Mouse (Mus musculus): ENCODE data around the gene Gsn. TPM values are rescaled to one million over a fixed set of nuclear protein-coding genes. Genes with fewer than 3 reads are reported as not detected.
A peak's percentile ranks its signal among the peaks of the same experiment; 100 is the strongest.

The Gsn gene
- polyA plus RNA-seq, 1 experiment = 804 TPM

GRCm38 (mm10) chr2:35282214-35282613 is 26.0 kb downstream of the Gsn start:
- Histone ChIP-seq H3K4me3 (ENCODE audit: insufficient read depth, low read depth, low read length) (peak overlapping the region; percentile 61), H3K27ac (replicated peaks; ENCODE audit: low read depth, low read length) (0 out of 2 replicates have a peak overlapping the region, but pooled peaks have one; percentile 10), H3K4me1 (ENCODE audit: control insufficient read depth, insufficient read depth, insufficient read length, low read length) (peaks cover 16% of the 10 kb centered on the region)

GRCm38 (mm10) chr2:35283997-35284396 is 27.8 kb downstream of the Gsn start:
- peaks cover 2% of the 10 kb centered on the region for H3K4me1 ChIP-seq (ENCODE audit: control insufficient read depth, insufficient read depth, insufficient read length, low read length)
- peak overlapping the region; percentile 30; the same call in 1 of the 2 replicates for H3K4me3 ChIP-seq (ENCODE audit: insufficient read depth, low read depth, low read length)
- H3K27ac ChIP-seq (replicated peaks; ENCODE audit: low read depth, low read length) = no peak overlapping the region

GRCm38 (mm10) chr2:35285209-35285608 is 29.0 kb downstream of the Gsn start:
- Histone ChIP-seq H3K27ac (replicated peaks; ENCODE audit: low read depth, low read length) (no peak overlapping the region), H3K4me1 (ENCODE audit: control insufficient read depth, insufficient read depth, insufficient read length, low read length) (no peaks in the 10 kb centered on the region), H3K4me3 (ENCODE audit: insufficient read depth, low read depth, low read length) (no peak overlapping the region)

GRCm38 (mm10) chr2:35287017-35287620 is 30.9 kb downstream of the Gsn start:
- H3K4me1 ChIP-seq (ENCODE audit: control insufficient read depth, insufficient read depth, insufficient read length, low read length) = no peaks in the 10 kb centered on the region
- H3K4me3 ChIP-seq (ENCODE audit: insufficient read depth, low read depth, low read length) = no peak overlapping the region
- no peak overlapping the region for H3K27ac ChIP-seq (replicated peaks; ENCODE audit: low read depth, low read length)

- no peak overlapping the region for H3K27ac ChIP-seq (replicated peaks; ENCODE audit: low read depth, low read length)
- no peak overlapping the region for H3K4me3 ChIP-seq (ENCODE audit: insufficient read depth, low read depth, low read length)
- no peaks in the 10 kb centered on the region for H3K4me1 ChIP-seq (ENCODE audit: control insufficient read depth, insufficient read depth, insufficient read length, low read length)
These were observed 32.8 kb downstream of the Gsn start for GRCm38 (mm10) chr2:35288758-35289635.

GRCm38 (mm10) chr2:35291856-35292255 is 35.7 kb downstream of the Gsn start:
- Histone ChIP-seq H3K4me1 (ENCODE audit: control insufficient read depth, insufficient read depth, insufficient read length, low read length) (no peaks in the 10 kb centered on the region), H3K4me3 (ENCODE audit: insufficient read depth, low read depth, low read length) (no peak overlapping the region), H3K27ac (replicated peaks; ENCODE audit: low read depth, low read length) (no peak overlapping the region)

GRCm38 (mm10) chr2:35292700-35293099 is 36.5 kb downstream of the Gsn start:
- H3K4me3 ChIP-seq (ENCODE audit: insufficient read depth, low read depth, low read length) = no peak overlapping the region
- no peak overlapping the region for H3K27ac ChIP-seq (replicated peaks; ENCODE audit: low read depth, low read length)

GRCm38 (mm10) chr2:35293291-35293690 is 37.1 kb downstream of the Gsn start:
- Histone ChIP-seq H3K4me3 (ENCODE audit: insufficient read depth, low read depth, low read length) (no peak overlapping the region), H3K4me1 (ENCODE audit: control insufficient read depth, insufficient read depth, insufficient read length, low read length) (no peaks in the 10 kb centered on the region), H3K27ac (replicated peaks; ENCODE audit: low read depth, low read length) (no peak overlapping the region)

More at GRCm38 (mm10) chr2:35292700-35293099, 36.5 kb downstream of the Gsn start:
- no peaks in the 10 kb centered on the region for H3K4me1 ChIP-seq (ENCODE audit: control insufficient read depth, insufficient read depth, insufficient read length, low read length)

- Histone ChIP-seq H3K4me1 (ENCODE audit: control insufficient read depth, insufficient read depth, insufficient read length, low read length) (no peaks in the 10 kb centered on the region; the same call in 1 of the 2 replicates), H3K27ac (replicated peaks; ENCODE audit: low read depth, low read length) (no peak overlapping the region), H3K4me3 (ENCODE audit: insufficient read depth, low read depth, low read length) (no peak overlapping the region)
These were observed 41.6 kb downstream of the Gsn start for GRCm38 (mm10) chr2:35297703-35298332.

GRCm38 (mm10) chr2:35299437-35299836 is 43.3 kb downstream of the Gsn start:
- H3K27ac ChIP-seq (replicated peaks; ENCODE audit: low read depth, low read length) = no peak overlapping the region
- no peak overlapping the region for H3K4me3 ChIP-seq (ENCODE audit: insufficient read depth, low read depth, low read length)
- H3K4me1 ChIP-seq (ENCODE audit: control insufficient read depth, insufficient read depth, insufficient read length, low read length) = no peaks in the 10 kb centered on the region; the same call in 1 of the 2 replicates

GRCm38 (mm10) chr2:35302049-35302885 is 46.1 kb downstream of the Gsn start:
- Histone ChIP-seq H3K4me1 (ENCODE audit: control insufficient read depth, insufficient read depth, insufficient read length, low read length) (no peaks in the 10 kb centered on the region; the same call in 1 of the 2 replicates), H3K4me3 (ENCODE audit: insufficient read depth, low read depth, low read length) (no peak overlapping the region), H3K27ac (replicated peaks; ENCODE audit: low read depth, low read length) (peak overlapping the region; percentile 27; the same call in 1 of the 2 replicates)

GRCm38 (mm10) chr2:35308166-35308565 is 52.0 kb downstream of the Gsn start:
- Histone ChIP-seq H3K4me1 (ENCODE audit: control insufficient read depth, insufficient read depth, insufficient read length, low read length) (no peaks in the 10 kb centered on the region), H3K4me3 (ENCODE audit: insufficient read depth, low read depth, low read length) (no peak overlapping the region), H3K27ac (replicated peaks; ENCODE audit: low read depth, low read length) (no peak overlapping the region)

- H3K4me1 ChIP-seq (ENCODE audit: control insufficient read depth, insufficient read depth, insufficient read length, low read length) = no peaks in the 10 kb centered on the region
- H3K4me3 ChIP-seq (ENCODE audit: insufficient read depth, low read depth, low read length) = no peak overlapping the region
- H3K27ac ChIP-seq (replicated peaks; ENCODE audit: low read depth, low read length) = no peak overlapping the region
These were observed 53.8 kb downstream of the Gsn start for GRCm38 (mm10) chr2:35309906-35310493.

GRCm38 (mm10) chr2:35314300-35314699 is 58.1 kb downstream of the Gsn start:
- Histone ChIP-seq H3K4me3 (ENCODE audit: insufficient read depth, low read depth, low read length) (no peak overlapping the region), H3K27ac (replicated peaks; ENCODE audit: low read depth, low read length) (no peak overlapping the region), H3K4me1 (ENCODE audit: control insufficient read depth, insufficient read depth, insufficient read length, low read length) (no peaks in the 10 kb centered on the region)
